Mouse (Mus musculus) c-Kit-positive CD71-positive TER-119-positive erythroid progenitor cells, embryonic 14.5 days (primary cell): ENCODE measurements around the gene Rab3ip.

Experiments used
- DNase-seq: peaks from one replicate; pipeline ENCODE4 v3.0.0-alpha.2; 2013; ENCODE audit warnings: low spot score

Rab3ip gene

DNA sequence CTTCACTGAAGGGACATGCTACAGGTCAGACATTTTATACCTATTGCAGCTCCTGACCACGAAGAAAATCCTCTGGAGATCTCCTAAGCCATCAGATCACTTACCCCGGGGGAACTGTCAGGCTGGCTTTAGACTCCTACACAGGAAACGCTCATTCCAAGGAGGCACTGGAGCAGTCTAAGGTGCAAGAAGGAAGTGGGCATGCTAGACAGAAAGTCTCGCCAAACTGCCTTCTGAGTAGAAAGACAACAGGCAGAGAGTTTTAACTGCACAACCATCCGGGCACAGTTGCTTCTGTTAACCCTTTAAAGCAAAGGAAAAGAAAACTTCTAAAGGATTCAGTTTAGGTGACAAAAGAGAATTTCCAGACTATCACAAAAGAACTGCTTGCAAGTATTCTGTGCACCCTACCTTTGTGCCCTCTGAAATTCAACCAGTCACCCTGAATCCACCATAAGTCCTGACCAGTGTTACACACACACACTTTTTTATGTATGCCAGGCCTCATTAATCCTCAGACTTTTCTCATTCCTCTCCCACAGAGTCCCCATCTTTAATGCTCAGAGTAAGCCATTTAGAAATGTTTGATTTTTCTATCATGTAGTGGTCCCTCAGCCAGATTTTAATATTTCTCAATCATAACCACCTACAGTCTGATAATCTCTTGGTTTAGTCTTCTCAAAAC lies 7.4 kb upstream of the Rab3ip start:
- no peak for DNase-seq

DNA sequence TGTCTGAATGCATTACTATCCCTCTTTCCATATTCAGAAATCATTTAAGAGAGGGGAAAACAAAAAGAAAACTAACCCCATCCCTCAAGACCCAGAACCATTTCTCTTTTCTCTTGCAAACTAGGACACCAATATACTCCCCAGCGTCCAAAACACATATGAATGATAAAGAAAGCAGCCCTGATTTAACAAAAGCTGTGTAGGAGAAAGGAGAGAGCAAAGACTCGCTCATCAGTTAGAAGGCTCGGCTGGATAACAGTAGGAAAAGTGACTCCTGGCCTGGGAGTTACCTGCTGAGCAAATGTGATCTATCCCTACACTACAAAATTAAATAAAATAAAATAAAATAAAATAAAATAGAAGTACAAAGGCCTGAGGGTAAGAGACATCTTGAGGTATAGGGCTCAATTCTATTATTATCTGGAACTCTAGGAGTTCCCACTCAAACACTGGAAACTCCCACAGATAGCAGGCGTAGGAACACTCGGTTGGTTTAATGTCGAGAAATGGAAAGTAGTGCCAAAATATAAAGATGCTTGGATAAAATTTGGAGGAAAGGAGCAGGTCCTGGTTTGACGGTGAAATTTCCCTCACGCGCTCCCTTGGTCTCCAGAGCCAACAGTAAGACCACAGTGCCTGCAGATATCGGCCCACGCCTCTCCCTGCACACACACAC lies 6.1 kb upstream of the Rab3ip start:
- DNase-seq, result no peak

DNA sequence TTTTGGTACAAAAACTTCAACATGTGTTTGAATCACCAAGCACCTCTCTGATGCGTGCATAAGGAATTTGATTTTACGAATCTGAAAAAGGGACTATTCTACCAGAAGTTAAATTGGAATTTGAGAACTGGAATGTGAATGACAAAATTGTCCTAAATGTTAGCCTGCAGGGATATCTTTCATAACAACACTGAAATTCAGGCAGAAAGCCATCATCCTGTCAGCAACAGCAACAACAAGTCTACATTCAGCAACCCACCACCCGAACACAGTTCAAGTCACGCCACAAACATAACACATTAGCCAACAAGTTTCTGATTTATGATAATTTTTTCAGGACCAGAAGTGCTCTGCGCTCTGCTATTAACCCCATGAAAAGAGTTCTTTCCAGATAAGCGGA lies 4.6 kb upstream of the Rab3ip start:
- DNase-seq, result no peak

DNA sequence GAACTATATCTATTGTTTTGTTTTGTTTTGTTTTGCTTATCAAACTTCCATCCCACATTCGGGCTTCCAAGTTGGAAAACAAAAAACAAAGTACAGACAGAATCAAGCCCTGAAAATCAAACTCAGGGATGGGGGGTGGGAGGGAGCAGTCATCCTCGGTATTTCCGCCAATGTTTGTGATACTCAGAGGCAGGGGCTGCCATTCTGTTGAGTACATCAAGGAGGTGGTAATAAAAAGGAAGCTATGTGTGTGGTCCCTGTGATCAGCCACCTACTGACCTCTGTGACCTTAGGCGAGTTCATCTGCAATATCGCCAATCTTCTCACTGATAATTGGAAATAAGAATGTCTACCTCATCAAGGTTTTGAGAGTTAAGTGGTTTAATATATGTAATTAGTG lies 317 bp upstream of the Rab3ip start:
- no peak for DNase-seq

DNA sequence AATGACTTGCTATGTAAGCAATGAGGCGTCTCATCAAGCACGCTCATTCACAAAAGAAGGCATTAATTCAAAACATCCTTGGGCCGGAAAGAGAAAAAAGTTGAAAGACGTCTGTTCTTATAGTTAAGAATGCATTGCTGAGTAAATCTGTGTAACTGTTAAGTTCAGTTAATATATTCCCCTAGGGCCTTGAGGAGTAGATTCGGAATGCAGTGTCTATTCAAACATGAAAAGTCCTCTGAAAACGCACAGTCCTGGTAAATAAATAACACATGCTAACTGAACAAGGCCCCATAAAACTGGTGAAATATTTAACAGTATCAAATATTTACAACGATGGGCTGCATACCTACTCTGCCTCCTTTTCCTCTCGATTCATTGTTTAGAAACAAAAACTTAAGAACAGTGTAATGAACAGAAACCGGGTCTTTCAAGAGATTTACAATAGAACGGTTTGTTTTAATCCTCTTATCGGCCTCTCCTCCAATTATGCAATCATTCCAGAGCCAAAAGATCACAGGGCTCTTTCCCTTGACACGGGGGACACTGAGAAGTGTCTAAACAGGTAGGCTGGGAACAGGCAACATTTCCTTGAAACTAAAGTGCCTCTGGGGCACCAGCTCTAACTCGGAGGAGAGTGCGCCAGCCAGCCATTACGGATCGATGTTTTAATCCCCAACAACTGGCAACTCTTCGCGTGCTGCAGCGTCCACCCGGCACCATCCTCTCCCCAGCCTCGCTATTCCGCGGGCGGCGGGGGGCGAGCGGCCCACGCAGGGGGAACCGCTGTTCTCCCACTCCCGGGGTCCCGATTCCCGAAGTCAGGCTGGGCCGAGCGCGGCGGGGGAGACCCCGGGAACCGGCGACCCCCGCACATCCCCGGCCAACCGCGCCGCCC lies 1.2 kb downstream of the Rab3ip start:
- no peak for DNase-seq

DNA sequence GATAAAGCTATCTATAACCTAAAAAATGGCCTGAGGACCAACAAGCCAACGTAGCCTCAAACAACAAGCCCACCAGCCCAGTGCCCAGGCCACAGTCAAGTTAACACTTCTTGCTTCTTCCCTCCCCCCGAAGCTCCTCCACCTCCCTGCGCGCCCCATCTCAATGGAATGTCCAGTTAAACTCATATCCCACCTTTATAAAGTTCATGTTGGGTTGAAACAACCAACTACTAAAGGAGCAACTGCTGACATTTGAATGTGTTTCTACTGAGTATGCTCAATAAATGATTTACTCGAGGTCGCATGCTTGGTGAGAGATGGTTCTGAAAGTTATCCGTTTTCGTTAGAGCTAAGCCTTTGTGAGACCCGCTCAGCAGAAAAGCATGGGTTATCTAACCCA lies 2.2 kb downstream of the Rab3ip start:
- no peak for DNase-seq

DNA sequence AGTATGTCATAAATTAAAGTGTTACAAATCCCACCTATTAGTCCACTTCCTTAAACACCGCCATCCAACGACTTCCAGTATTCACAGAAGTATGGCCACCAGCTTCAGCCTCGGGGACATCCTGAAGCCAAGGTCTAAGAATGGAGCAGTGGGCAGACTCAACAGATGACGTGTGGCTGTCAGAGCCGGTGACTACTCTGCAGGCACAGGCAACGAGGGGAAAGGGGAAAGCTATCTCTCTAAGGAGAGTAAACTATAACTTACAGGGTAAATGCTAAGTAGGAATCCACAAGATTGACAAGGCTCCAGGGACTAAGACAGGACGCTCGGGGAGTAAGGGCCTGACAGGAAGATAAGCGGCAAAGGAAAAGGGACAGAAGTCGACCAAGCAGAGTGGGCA lies 5.6 kb downstream of the Rab3ip start:
- DNase-seq, result no peak

DNA sequence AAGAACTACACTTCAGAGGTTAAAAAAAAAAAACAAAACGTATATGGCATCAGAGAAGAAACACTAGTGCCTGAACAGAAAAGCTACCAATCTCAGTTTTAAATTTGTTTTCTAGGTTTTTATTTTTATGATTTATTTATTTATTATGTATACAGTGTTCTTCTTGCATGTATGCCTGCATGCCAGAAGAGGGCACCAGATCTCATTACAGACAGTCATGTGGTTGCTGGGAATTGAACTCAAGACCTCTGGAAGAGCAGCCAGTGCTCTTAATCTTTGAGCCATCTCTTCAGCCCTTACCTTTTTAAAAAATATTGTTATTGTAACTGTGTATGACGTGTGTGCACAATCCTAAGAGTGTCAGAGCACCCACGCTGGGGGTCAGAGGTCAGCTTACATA lies 6.4 kb downstream of the Rab3ip start:
- DNase-seq, result no peak

DNA sequence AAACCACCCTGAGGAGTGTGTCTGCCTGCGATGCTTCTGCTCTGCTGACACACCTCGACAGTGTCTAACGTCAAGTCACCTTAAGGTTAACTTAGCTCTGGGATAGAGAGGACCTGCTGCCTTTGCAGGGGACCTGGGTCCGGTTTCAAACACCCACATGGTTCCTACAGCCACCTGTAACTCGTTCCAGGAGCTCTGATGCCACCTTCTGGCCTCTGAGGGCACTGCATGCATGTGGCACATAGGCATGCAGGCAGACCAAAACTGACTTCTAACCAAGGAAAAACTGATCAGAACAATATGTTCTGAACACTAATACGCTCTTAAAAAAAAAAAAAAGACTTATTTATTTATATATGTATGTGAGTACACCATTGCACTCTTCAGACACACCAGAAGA lies 7.5 kb downstream of the Rab3ip start:
- peak; percentile 27 for DNase-seq

DNA sequence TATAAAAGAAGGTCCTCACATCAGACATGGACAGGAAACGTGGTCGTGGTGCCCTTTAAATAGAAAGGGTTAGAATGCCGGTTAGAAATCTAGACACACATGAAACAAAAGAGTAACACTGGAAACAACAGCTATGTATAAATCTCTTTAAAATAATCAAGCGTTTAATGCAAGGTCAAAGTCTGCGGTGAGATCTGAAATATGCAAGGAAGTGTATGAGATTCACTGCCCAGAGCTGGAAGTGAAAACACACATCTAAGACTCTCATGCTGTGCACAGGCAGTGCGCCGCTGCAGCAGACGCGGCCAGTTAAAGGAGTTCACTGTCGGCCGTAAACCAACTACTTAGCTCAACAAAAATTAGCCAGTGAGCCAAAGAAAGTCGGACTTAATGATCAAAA lies 15.5 kb downstream of the Rab3ip start:
- DNase-seq, result no peak

DNA sequence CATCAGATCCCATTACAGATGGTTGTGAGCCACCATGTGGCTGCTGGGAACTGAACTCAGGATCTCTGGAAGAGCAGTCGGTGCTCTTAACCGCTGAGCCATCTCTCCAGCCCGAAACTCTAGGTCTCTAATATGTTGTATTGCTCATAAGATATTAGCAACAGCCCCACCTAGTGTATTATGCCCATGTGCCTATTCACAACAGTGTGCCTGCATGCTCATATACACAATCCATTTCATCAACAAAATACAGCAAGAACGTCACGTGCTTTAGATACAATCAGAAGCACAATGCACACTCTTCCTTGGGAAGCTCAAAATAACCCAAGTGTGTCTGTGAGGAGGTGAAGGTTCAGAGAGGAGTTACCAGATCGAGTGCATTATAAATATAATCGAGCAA lies 16.8 kb downstream of the Rab3ip start:
- no peak for DNase-seq

DNA sequence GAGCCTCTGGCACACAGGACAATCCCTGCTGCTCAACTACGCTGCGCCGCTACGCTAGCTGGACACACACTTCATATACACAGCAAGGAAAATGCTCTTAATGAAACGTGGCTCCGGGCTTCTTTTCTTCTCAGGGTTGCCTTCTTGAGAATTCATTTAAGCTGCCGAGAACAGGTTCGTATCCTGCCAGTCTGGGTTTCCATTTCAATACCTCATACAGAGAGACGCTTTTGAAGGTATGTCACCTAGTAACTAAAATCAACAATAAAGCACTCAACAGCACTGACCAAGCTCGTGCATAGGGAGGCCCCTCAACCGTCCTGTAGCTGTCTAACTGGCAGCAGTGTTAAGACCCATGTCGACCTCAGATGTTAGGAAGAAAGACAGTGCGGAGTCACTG lies 18.2 kb downstream of the Rab3ip start:
- DNase-seq, result no peak

DNA sequence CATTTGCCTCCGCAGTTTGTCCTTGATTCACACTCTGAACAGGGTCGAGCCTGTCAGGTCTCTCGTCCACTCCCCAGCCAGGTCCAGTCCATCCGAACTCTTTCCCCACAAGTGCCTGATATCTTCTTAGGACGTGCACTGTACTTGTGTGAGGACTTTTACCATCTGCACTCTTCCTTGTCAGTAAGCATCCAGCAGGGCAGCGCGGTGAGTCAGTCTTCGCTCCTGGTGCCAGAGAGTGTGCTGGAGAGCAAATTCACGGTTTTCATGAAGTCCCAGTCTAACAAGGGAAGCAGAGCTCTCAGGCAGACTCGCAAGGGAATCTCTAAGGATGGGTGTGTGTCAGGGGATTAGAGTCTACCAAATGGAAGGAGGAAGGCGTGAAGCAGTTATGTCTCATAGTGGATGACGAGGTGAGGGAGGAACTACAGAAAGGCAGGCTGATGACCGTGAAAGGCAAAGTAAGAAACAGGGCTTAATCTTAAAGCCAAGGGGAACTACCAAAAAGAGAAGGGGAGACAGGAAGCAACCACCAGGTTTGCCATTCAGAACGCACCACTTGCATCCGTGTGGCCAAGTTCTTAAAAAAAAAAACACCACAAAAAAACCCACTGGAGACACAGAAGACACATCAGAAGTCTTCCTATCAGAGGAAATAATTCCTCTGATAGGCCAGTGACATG lies 18.9 kb downstream of the Rab3ip start:
- no peak for DNase-seq

DNA sequence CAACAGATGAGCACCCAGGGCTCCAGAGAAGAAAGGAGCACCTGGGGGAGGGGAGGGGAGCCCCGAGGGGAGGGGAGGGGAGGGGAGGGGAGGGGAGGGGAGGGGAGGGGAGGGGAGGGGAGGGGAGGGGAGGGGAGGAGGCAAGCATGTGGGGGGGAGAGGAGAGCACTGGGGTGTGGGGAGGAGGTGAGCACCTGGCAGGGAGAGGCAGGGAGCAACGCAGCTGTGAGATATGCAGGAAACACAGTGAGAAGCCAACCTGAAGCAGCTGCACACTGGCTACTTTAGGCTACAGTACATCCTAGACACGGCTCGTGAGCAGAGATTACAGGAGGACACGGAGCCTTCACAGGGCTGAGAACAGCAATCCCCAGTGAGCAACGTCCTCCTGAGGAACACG lies 19.6 kb downstream of the Rab3ip start:
- no peak for DNase-seq

DNA sequence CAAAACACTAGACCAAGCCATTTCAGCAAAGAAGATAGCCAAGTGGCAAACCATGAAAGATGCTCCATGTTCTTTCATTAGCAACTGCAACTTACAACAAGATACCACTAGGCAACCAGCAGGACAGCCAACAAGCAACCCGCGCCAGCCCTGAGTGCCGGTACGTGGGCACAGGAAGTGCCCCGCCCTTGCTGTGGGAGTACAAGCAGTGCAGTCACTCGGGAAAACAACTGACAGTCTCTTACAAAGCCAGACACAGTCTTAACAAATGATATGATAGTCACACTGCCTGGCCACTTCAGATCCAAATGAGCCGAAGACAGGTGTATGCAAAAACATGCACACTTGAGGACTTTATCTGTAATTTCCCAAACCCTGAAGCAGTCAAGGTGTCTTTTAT lies 20.1 kb downstream of the Rab3ip start:
- DNase-seq, result no peak

DNA sequence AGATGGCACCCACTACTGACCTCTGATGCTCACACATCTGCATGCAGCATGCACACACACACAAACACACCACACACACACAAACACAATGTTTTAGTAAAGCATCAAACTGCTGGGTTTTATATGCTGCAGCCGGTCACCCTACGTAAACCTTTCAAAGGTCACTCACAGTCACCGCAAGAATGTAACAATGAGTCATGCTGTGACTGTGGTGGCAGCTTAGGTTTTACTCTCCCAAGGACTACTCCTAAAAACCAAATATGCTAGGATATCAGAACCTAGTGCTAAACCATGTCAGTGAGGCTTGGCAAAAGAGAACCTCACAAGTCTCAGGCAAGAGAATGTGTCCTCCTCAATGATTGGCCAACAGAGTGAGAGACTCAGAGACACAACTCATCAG lies 21.7 kb downstream of the Rab3ip start:
- DNase-seq, result no peak

DNA sequence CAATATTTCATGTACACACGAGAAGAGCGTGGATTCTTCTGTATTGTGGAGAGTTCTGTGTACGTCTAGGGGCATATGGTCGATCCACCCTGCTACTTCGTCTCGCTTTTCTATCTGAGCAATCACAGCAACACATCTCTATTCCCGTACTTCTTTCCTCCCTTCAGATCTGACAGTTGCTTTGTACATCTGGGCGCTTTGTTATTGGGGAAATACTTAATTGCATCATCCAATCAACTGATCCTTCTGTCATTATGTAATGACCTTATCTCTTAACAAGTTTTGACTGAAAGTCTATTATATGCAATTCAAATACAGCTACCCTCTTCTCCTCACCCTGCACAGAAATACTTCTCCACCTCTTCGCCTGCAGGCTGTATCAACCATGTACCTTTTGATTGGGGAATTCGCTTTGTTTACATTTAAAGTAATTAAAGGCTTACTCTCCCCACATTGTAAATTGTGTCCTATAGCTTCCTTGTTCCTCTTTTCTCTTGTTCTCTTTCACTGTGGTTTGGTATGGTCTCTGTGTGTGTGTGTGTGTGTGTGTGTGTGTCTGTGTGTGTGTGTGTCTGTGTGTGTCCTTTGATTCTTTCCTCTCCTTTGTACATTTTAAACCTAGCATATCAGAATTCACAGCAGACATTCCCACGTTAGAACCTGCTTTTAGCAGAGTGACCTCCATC lies 24.0 kb downstream of the Rab3ip start:
- no peak for DNase-seq

DNA sequence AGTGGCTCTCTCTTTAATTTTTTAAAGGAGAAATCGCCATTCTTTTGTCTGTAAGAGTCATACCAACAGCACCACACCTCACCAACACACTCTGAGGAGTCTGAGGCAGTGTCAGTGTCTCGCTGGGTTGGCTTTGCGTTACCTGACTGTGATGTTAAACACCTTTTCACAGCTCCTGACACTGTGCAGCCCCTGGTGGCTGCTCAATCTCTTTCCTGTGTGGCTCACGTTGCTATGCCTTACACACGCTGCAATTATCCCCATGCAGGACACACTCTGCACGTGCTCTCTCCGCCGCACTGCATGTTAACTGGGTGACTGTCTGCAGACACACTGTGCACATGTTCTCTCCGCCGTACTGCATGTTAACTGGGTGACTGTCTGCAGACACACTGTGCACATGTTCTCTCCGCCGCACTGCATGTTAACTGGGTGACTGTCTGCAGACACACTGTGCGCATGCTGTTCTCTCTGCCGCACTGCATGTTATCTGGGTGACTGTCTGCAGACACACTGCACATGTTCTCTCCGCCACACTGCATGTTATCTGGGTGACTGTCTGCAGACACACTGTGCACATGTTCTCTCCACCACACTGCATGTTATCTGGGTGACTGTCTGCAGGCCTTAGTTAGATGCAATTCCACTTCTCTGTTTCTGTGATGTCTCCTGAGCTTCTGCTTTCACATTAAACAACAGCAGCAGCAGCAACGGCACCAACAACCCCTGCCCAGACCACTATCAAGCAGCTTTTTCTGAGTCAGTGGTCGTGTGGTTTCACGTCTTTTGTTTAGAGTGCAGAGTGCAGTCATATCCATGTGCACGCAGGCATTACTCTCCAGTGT lies 26.7 kb downstream of the Rab3ip start:
- DNase-seq, result no peak

DNA sequence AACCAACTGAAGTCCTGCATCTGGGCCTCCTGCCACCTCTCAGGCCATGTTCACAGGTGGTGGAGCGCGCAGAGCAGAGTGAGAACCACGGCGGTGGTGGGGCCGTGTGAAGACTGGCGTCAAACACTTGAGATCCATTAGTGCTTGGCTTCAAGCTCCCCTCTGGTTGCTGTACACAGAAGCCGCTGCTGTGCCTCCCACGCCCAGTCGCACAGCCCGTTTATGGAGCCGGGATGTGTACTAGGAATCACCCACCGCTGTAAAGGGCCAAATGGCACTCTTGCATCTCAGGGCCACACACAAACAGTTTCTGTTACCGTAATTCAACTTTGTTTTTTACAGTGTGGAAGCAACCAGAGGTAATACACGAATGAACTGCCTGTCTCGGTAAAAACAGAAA lies 28.4 kb downstream of the Rab3ip start:
- DNase-seq, result no peak

DNA sequence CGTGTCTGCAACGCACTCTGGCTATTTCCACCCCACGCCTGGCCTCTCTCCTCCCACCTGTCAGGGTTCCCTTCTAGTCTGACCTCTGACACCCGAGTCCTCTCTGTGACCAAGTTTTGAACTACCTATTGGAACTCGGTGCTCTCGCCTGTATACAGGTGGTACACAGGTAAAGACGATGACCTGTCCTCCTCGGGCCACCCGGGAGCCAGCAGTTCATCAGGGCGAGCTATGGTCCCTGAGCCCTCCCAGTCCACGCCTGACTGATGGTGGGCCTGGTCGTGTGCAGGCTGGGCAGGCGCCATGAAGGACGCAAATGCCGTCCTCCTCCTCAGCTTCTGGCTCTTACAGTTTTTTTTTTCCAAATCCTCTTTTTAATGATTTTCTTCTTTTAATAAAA lies 29.2 kb downstream of the Rab3ip start:
- no peak for DNase-seq

DNA sequence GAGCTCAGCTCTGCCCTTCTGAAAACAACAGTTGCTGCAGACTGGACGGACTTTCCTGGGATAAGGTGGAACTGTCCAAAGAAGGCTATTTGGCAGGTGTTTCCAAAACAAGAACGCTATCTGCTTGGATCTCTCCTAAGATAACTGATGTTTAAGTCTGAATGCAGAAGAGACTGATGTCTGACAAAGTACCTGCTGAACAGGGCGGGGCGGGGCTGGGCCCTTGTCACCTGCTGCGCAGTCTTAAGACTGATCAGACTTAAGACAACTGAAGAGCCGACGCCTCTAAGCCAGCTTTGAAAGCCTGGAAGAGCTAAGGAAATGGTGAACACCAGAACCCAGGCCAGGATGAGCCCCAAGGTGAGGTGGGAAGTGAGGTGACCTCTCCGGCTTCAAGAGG lies 29.9 kb downstream of the Rab3ip start:
- no peak for DNase-seq
